Mouse (Mus musculus): ENCODE measurements at regions not wholly inside any gene's neighbourhood (a gene's known extent, or its start where the extent isn't known, plus 50 kb on each side); places are given as distances from the start of the nearest gene placed in this dataset.
A peak's percentile ranks its signal among the peaks of the same experiment; 100 is the strongest.

DNA sequence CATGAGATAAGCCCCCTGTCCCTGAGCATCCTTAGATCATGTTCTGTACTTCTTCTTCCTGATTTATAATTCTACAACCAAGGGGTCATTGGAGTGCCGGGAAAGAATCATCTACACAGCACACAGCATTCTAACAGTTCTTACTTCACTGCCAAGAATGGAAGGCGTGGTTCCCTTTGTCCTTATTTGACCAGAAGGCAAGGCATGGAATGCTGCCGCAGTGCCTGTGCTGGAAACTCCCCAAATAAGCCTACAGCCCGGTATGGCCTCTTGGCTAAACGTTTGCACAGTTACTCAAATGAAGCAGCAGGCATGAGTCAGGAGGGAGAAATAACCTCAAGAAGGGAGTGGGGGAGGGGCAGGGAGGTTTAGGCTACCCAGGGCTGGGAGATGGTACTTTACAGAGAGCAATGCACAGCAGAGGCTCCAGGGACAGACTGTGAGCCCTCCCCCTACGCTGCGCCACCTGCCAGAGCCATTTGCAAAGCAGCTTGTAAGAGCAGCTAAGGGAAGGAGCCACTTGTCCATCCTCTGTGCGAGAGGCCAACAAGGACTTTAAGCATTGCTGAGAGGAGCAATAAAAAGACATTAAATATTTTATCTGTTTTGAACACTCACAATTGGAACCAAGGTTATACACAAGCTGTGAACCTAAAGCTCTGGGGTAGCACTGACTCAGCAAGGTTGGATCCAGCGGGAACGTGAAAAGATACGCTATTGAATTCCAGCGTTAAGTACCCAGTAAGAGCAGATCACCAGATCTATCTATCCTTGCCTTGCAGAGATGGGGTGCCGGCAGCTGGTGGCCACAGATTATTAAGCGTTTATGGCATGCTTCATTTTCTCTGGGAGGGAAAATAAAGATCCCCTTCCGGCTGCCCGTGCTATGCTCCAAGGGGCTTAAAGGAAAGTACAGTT is 104.2 kb upstream of the Klf7 start:
- DNase-seq (ENCODE audit: low spot score) = peak; percentile 88
- Histone ChIP-seq H3K36me3 (replicated peaks; ENCODE audit: control insufficient read depth, insufficient read depth, low read length) (no peaks in the 10 kb centered on the region), H3K4me2 (ENCODE audit: low read depth, low read length) (peak overlapping the region; percentile 18; the same call in 1 of the 2 replicates), H3K9me3 (replicated peaks; ENCODE audit: control insufficient read depth, low read length) (no peaks in the 10 kb centered on the region), H3K4me3 (ENCODE audit: low read depth, low read length) (no peak overlapping the region), H3K4me1 (ENCODE audit: control insufficient read depth, insufficient read depth) (peaks cover 35% of the 10 kb centered on the region), H3K27ac (ENCODE audit: low read depth) (peak overlapping the region; percentile 77), H3K9ac (replicated peaks; ENCODE audit: low read depth, low read length) (no peak overlapping the region), H3K27me3 (ENCODE audit: control insufficient read depth, insufficient read depth, low read length) (no peaks in the 10 kb centered on the region)
- 28% methylated on average over 16 of the region's 16 CpGs for WGBS
- TF ChIP-seq EP300 (IDR thresholded peaks at IDR 0.05; ENCODE audit: low read depth) (peak; percentile 69; the same call in 1 of the 2 replicates), CTCF (IDR thresholded peaks at IDR 0.05; ENCODE audit: low read depth) (0 out of 2 replicates have a peak, but pooled peaks have one; percentile 11)
- peak; percentile 93 for ATAC-seq (ENCODE audit: insufficient read depth, low read depth)

DNA sequence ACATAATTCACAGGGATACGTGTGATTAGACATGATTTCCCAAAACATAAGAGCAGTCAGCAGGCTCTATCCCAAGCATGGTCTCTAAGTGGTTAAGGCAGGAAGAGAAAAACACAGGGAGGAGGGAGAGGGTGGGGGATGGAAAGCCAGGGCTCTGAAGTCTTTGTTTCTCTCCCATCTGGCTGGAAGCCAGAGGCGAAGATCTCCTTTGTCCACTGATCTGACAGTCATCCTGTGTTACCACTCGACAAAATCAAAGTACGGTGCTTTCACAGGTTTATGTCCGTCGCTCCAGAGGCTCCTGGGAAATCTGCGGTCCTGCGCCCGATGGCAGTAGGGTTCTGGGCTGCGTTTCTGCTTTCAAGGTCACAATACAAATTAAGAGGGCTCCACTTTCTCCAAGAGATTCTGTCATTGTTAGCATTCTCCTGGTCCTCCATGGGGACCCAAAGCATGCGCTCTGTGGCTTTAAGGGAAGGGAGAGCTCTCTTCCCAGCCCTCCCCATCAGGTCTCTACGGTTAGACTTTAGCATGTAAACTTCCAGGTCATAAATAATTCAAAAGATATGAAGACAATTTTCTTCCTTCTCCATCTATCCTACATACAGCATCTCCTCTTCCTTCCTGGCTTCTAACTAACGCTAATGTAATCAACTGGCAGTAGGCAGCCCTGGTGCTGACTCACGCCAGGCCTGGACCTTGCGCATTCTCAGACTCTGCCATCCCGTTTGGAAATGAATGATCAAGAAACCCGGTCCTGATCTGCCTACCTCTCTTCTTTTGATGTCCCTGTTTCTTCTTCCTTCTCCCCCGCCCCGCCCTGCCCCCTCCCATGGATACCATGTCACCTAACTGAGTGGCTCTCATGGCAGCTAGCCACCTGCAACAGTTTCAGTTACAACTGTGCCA is 102.0 kb upstream of the Klf7 start:
- Histone ChIP-seq H3K9ac (replicated peaks; ENCODE audit: low read depth, low read length) (no peak overlapping the region), H3K4me1 (ENCODE audit: control insufficient read depth, insufficient read depth) (peaks cover 35% of the 10 kb centered on the region), H3K36me3 (replicated peaks; ENCODE audit: control insufficient read depth, insufficient read depth, low read length) (no peaks in the 10 kb centered on the region), H3K4me2 (ENCODE audit: low read depth, low read length) (peak overlapping the region; percentile 20; the same call in 1 of the 2 replicates), H3K27ac (ENCODE audit: low read depth) (peak overlapping the region; percentile 43), H3K27me3 (ENCODE audit: control insufficient read depth, insufficient read depth, low read length) (no peaks in the 10 kb centered on the region), H3K9me3 (replicated peaks; ENCODE audit: control insufficient read depth, low read length) (no peaks in the 10 kb centered on the region), H3K4me3 (ENCODE audit: low read depth, low read length) (no peak overlapping the region)
- WGBS = 57% methylated on average over 19 of the region's 19 CpGs
- DNase-seq (ENCODE audit: low spot score) = peak; percentile 34
- ATAC-seq (ENCODE audit: insufficient read depth, low read depth) = no peak
- TF ChIP-seq CTCF (IDR thresholded peaks at IDR 0.05; ENCODE audit: low read depth) (no peak), EP300 (IDR thresholded peaks at IDR 0.05; ENCODE audit: low read depth) (no peak)

DNA sequence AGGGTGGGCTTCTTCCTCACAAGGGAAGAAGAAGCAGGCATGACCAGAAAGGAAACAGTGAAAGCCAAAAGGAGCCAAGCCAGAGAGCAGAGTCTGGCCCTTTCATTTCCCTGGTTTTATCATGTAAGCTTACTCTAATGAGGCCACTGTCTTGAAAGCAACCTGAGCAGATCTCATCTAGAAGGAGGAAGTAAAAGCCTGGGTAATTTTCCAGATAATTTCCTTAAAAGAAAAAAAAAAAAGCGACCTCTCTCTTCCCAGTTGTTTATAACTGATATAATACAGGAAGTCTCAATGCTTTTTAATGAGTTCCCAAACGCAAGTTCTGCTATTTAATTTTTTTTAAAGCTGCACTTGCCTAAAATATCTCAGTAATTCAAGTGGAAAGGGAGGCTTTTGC is 100.4 kb upstream of the Klf7 start:
- ATAC-seq (ENCODE audit: insufficient read depth, low read depth) = no peak
- H3K9ac ChIP-seq (replicated peaks; ENCODE audit: low read depth, low read length) = no peak overlapping the region
- H3K36me3 ChIP-seq (replicated peaks; ENCODE audit: control insufficient read depth, insufficient read depth, low read length) = no peaks in the 10 kb centered on the region
- H3K27me3 ChIP-seq (ENCODE audit: control insufficient read depth, insufficient read depth, low read length) = no peaks in the 10 kb centered on the region
- 55% methylated on average over 2 of the region's 2 CpGs for WGBS
- peaks cover 35% of the 10 kb centered on the region for H3K4me1 ChIP-seq (ENCODE audit: control insufficient read depth, insufficient read depth)
- no peak overlapping the region for H3K27ac ChIP-seq (ENCODE audit: low read depth)
- H3K4me2 ChIP-seq (ENCODE audit: low read depth, low read length) = no peak overlapping the region
- H3K4me3 ChIP-seq (ENCODE audit: low read depth, low read length) = no peak overlapping the region
- no peak for DNase-seq (ENCODE audit: low spot score)
- H3K9me3 ChIP-seq (replicated peaks; ENCODE audit: control insufficient read depth, low read length) = no peaks in the 10 kb centered on the region
- TF ChIP-seq EP300 (IDR thresholded peaks at IDR 0.05; ENCODE audit: low read depth) = no peak
- TF ChIP-seq CTCF (IDR thresholded peaks at IDR 0.05; ENCODE audit: low read depth) = no peak

DNA sequence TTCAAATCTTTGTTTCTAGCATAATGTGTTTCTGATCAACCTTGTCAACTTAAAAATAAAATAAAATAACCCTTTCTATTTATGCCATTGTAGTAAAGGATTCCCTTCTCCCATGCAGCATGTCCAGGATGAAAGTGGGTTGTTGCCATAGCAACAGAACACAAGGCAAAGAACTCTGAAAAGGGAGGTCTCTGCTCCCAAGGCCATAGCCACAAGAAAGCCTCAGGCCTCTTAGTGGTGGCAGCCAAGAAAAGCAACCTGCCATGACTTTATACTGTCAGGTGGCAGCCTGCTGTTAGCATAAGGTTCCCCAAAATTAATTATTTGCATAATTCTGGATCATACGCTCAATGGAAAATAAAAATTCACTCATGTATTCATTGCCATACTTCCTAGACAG is 98.4 kb upstream of the Klf7 start:
- Histone ChIP-seq H3K9ac (replicated peaks; ENCODE audit: low read depth, low read length) (no peak overlapping the region), H3K27me3 (ENCODE audit: control insufficient read depth, insufficient read depth, low read length) (no peaks in the 10 kb centered on the region), H3K4me3 (ENCODE audit: low read depth, low read length) (no peak overlapping the region), H3K9me3 (replicated peaks; ENCODE audit: control insufficient read depth, low read length) (no peaks in the 10 kb centered on the region), H3K4me2 (ENCODE audit: low read depth, low read length) (no peak overlapping the region), H3K36me3 (replicated peaks; ENCODE audit: control insufficient read depth, insufficient read depth, low read length) (no peaks in the 10 kb centered on the region), H3K27ac (ENCODE audit: low read depth) (no peak overlapping the region), H3K4me1 (ENCODE audit: control insufficient read depth, insufficient read depth) (peaks cover 20% of the 10 kb centered on the region)
- DNase-seq (ENCODE audit: low spot score) (no peak), ATAC-seq (ENCODE audit: insufficient read depth, low read depth) (no peak)
- WGBS = 100% methylated on average over 1 of the region's 1 CpGs
- no peak for TF ChIP-seq CTCF (IDR thresholded peaks at IDR 0.05; ENCODE audit: low read depth)
- no peak for TF ChIP-seq EP300 (IDR thresholded peaks at IDR 0.05; ENCODE audit: low read depth)

DNA sequence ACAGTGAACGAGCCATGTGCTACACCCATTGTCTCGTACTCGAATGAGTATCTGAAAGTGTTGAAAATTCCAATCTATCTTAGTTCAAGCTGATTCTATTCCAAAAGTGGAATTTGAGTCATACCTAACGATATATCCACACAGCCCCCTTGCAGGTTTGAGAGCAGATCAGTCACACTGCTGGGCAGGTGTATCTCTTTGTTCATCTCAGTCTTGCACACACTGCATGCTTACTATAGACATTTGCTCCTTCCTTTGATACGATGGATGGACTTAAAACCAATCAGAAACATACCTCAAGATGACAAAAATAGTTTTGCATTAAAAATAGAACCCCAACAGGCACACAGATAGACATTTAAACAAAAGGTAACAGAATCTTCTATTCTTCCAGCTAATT is 98.0 kb upstream of the Klf7 start:
- Histone ChIP-seq H3K9me3 (replicated peaks; ENCODE audit: control insufficient read depth, low read length) (no peaks in the 10 kb centered on the region), H3K4me1 (ENCODE audit: control insufficient read depth, insufficient read depth) (peaks cover 17% of the 10 kb centered on the region), H3K4me3 (ENCODE audit: low read depth, low read length) (no peak overlapping the region), H3K9ac (replicated peaks; ENCODE audit: low read depth, low read length) (no peak overlapping the region), H3K36me3 (replicated peaks; ENCODE audit: control insufficient read depth, insufficient read depth, low read length) (no peaks in the 10 kb centered on the region), H3K27me3 (ENCODE audit: control insufficient read depth, insufficient read depth, low read length) (no peaks in the 10 kb centered on the region), H3K4me2 (ENCODE audit: low read depth, low read length) (no peak overlapping the region), H3K27ac (ENCODE audit: low read depth) (no peak overlapping the region)
- 78% methylated on average over 5 of the region's 5 CpGs for WGBS
- ATAC-seq (ENCODE audit: insufficient read depth, low read depth) (no peak), DNase-seq (ENCODE audit: low spot score) (no peak)
- no peak for TF ChIP-seq EP300 (IDR thresholded peaks at IDR 0.05; ENCODE audit: low read depth)
- TF ChIP-seq CTCF (IDR thresholded peaks at IDR 0.05; ENCODE audit: low read depth) = no peak
